In genomic region chr9:34883122-34883521, GRCm38 (mm10) we compare ENCODE assay signal across 17 mouse cellular contexts.
DNase-seq lines count a peak whose midpoint lies in the region.
"Had no signal": no experiment of that assay in that cellular context is flagged by ENCODE, and none has a peak within 500 bp of the region (broad histone marks: within the 10 kb centered on the region; RNA-seq: fewer than 3 reads in every experiment).

No protein-coding gene starts in this region.

- intact Hi-C loops in left cerebral cortex, postnatal 4 days (cut with DNase I) = no loop called here

- DNase-seq in left cerebral cortex, postnatal 4 days = peak; percentile 59
- no peak for DNase-seq in left cerebral cortex, adult 11 months (ENCODE audit: low spot score)
- peak; percentile 58 for DNase-seq in ZHBTc4 (ENCODE audit: low read depth, low spot score)
- peak; percentile 86 for DNase-seq in cerebellum, adult 11-12 months
- peak; percentile 74 to 82 for DNase-seq in cerebellum, postnatal 10 days
- no peak for DNase-seq in layer of hippocampus, adult 9-10 months (ENCODE audit: low spot score)
- DNase-seq in kidney, adult 9 months = no peak
- no peak for DNase-seq in right cerebral cortex, postnatal 25 days
- DNase-seq: adrenal gland, postnatal 25 days; gastrocnemius, adult 2 months; heart, postnatal 36 days; kidney, postnatal 36 days; layer of hippocampus, adult 9-11 months; lung, embryonic 14.5 days; retina, postnatal 1 day; right cerebral cortex, postnatal 4 days; thymus, postnatal 25 days had no signal

Comparison
In these comparisons a context has a peak if more than half of its experiments do, and no peak if none do; other contexts are left out.
1. DNase-seq: peak in left cerebral cortex, postnatal 4 days (single experiment), ZHBTc4 (single experiment), cerebellum, adult 11-12 months (single experiment) and cerebellum, postnatal 10 days (2 of 2); none in left cerebral cortex, adult 11 months (single experiment), layer of hippocampus, adult 9-10 months (single experiment), kidney, adult 9 months (single experiment) and right cerebral cortex, postnatal 25 days (single experiment).